Mouse (Mus musculus) CH12.LX (cell line): ENCODE data around the gene Gm17334. TPM values are rescaled to one million over a fixed set of nuclear protein-coding genes. Genes with fewer than 3 reads are reported as not detected.

ENCODE experiments used
- DNase-seq: peaks from one replicate; pipeline ENCODE4 v3.0.0-alpha.2; 2013; ENCODE audit errors: extremely low read depth
- H3K27ac ChIP-seq: 2 replicates; pipeline ENCODE4 v1.5.1; 2012; ENCODE audit warnings: low read depth, mild to moderate bottlenecking, control low read depth, moderate library complexity; ENCODE audit not compliant: insufficient read depth
- H3K27me3 ChIP-seq: replicated peaks from 2 replicates; pipeline ENCODE3; 2012; ENCODE audit warnings: inconsistent platforms
- H3K36me3 ChIP-seq, 2 experiments: replicated peaks in 1 of 2; 2 replicates each; pipeline versions ENCODE3 to v1.6.1; 2012; ENCODE audit warnings: inconsistent platforms in 1 of 2, low read length in 1 of 2, mild to moderate bottlenecking in 1 of 2, mixed read lengths in 1 of 2, moderate library complexity in 1 of 2; ENCODE audit not compliant: control insufficient read depth in 1 of 2, insufficient read depth in 1 of 2
- H3K4me1 ChIP-seq, 2 experiments: 2 replicates each; pipeline ENCODE4 v1.6.1; 2012; ENCODE audit warnings: inconsistent platforms in 1 of 2, moderate library complexity in 1 of 2; ENCODE audit not compliant: insufficient read depth in 2 of 2, control insufficient read depth in 1 of 2
- H3K4me2 ChIP-seq: 2 replicates; pipeline ENCODE4 v1.6.1; 2012; ENCODE audit warnings: low read depth, mild to moderate bottlenecking, control low read depth; ENCODE audit not compliant: poor library complexity, insufficient read depth, severe bottlenecking
- H3K4me3 ChIP-seq, 3 experiments: fragments of 150-350 bp in 1 of 3; sonication (generic) in 1 of 3; replicated peaks in 1 of 3; 2 replicates each; pipeline versions ENCODE3 to v1.5.1; 2011 to 2012; ENCODE audit warnings: low read depth in 2 of 3, low read length in 2 of 3, mild to moderate bottlenecking in 2 of 3, moderate library complexity in 2 of 3, control low read depth in 1 of 3, improper control_type of control experiment in 1 of 3, inconsistent platforms in 1 of 3, mixed read lengths in 1 of 3; ENCODE audit not compliant: poor library complexity in 1 of 3
- H3K79me2 ChIP-seq: replicated peaks from 2 replicates; pipeline ENCODE4 v1.6.1; 2012; ENCODE audit warnings: mild to moderate bottlenecking, moderate library complexity; ENCODE audit not compliant: control insufficient read depth, poor library complexity, insufficient read depth, severe bottlenecking; ENCODE audit errors: extremely low read depth
- H3K9ac ChIP-seq: 2 replicates; pipeline ENCODE4 v1.6.1; 2012; ENCODE audit warnings: low read depth, mild to moderate bottlenecking, control low read depth, moderate library complexity; ENCODE audit not compliant: insufficient read depth
- H3K9me3 ChIP-seq: replicated peaks from 2 replicates; pipeline ENCODE3; 2012; ENCODE audit warnings: low read length, inconsistent platforms, mixed read lengths
- BHLHE40 ChIP-seq: IDR thresholded peaks from 2 replicates; pipeline ENCODE4 v1.6.1; 2011; ENCODE audit warnings: mild to moderate bottlenecking, low read depth, low read length, improper control_type of control experiment
- CHD1 ChIP-seq: IDR thresholded peaks from 2 replicates; pipeline ENCODE4 v1.6.1; 2012; ENCODE audit warnings: low read depth, low read length, improper control_type of control experiment, inconsistent platforms
- CHD2 ChIP-seq: IDR thresholded peaks from 2 replicates; pipeline ENCODE4 v1.6.1; 2011; ENCODE audit warnings: low read length, improper control_type of control experiment
- CTCF ChIP-seq, 2 experiments: IDR thresholded peaks in 1 of 2; conservative IDR thresholded peaks in 1 of 2; 2 replicates each; pipeline ENCODE4 v1.5.1; 2011 to 2012; ENCODE audit warnings: low read depth in 2 of 2, low read length in 2 of 2, improper control_type of control experiment in 1 of 2, inconsistent platforms in 1 of 2, mild to moderate bottlenecking in 1 of 2, moderate library complexity in 1 of 2
- E2F4 ChIP-seq: IDR thresholded peaks from 2 replicates; pipeline ENCODE4 v1.6.1; 2011; ENCODE audit warnings: low read depth, low read length, improper control_type of control experiment; ENCODE audit not compliant: insufficient replicate concordance
- ELF1 ChIP-seq: IDR thresholded peaks from 2 replicates; pipeline ENCODE4 v1.6.1; 2014; ENCODE audit warnings: low read depth, mild to moderate bottlenecking, inconsistent platforms, low read length, improper control_type of control experiment
- EP300 ChIP-seq: IDR thresholded peaks from 2 replicates; pipeline ENCODE4 v1.6.1; 2011; ENCODE audit warnings: low read length, improper control_type of control experiment
- ETS1 ChIP-seq: conservative IDR thresholded peaks from 2 replicates; pipeline ENCODE4 v1.6.1; 2012; ENCODE audit warnings: low read depth, mild to moderate bottlenecking, inconsistent platforms, low read length, improper control_type of control experiment, moderate library complexity
- GABPA ChIP-seq: IDR thresholded peaks from 2 replicates; pipeline ENCODE4 v1.6.1; 2012; ENCODE audit warnings: low read depth, low read length, improper control_type of control experiment, inconsistent platforms; ENCODE audit not compliant: insufficient replicate concordance
- HCFC1 ChIP-seq: IDR thresholded peaks from 2 replicates; pipeline ENCODE4 v1.6.1; 2012; ENCODE audit warnings: low read depth, mild to moderate bottlenecking, inconsistent platforms, low read length, improper control_type of control experiment
- IRF4 ChIP-seq: IDR thresholded peaks from 2 replicates; pipeline ENCODE4 v1.6.1; 2014; ENCODE audit warnings: low read depth, mild to moderate bottlenecking, inconsistent platforms, low read length, improper control_type of control experiment
- JUND ChIP-seq: conservative IDR thresholded peaks from 2 replicates; pipeline ENCODE4 v1.6.1; 2011; ENCODE audit warnings: low read depth, low read length, improper control_type of control experiment
- KAT2A ChIP-seq: IDR thresholded peaks from 2 replicates; pipeline ENCODE4 v1.6.1; 2012; ENCODE audit warnings: low read length, improper control_type of control experiment, inconsistent platforms; ENCODE audit not compliant: insufficient replicate concordance
- MAX ChIP-seq: IDR thresholded peaks from 2 replicates; pipeline ENCODE4 v1.6.1; 2011; ENCODE audit warnings: low read length, improper control_type of control experiment
- MAZ ChIP-seq: IDR thresholded peaks from 2 replicates; pipeline ENCODE4 v1.6.1; 2012; ENCODE audit warnings: low read depth, mild to moderate bottlenecking, inconsistent platforms, low read length, improper control_type of control experiment, moderate library complexity
- MEF2A ChIP-seq: IDR thresholded peaks from 2 replicates; pipeline ENCODE4 v1.6.1; 2014; ENCODE audit warnings: low read depth, mild to moderate bottlenecking, inconsistent platforms, low read length, improper control_type of control experiment, borderline replicate concordance
- MXI1 ChIP-seq: IDR thresholded peaks from 2 replicates; pipeline ENCODE4 v1.6.1; 2011; ENCODE audit warnings: mild to moderate bottlenecking, low read depth, low read length, improper control_type of control experiment
- MYC ChIP-seq: IDR thresholded peaks from 2 replicates; pipeline ENCODE4 v1.6.1; 2011; ENCODE audit warnings: low read depth, mild to moderate bottlenecking, improper control_type of control experiment, low read length
- NELFE ChIP-seq: IDR thresholded peaks from 2 replicates; pipeline ENCODE4 v1.6.1; 2011; ENCODE audit warnings: low read depth, low read length, improper control_type of control experiment
- PAX5 ChIP-seq: IDR thresholded peaks from 2 replicates; pipeline ENCODE4 v1.6.1; 2012; ENCODE audit warnings: low read length, inconsistent platforms, mixed read lengths
- POLR2A ChIP-seq: IDR thresholded peaks from 2 replicates; pipeline ENCODE4 v1.6.1; 2011; ENCODE audit warnings: low read depth, mild to moderate bottlenecking, improper control_type of control experiment, low read length
- POLR2AphosphoS2 ChIP-seq: IDR thresholded peaks from 2 replicates; pipeline ENCODE4 v1.6.1; 2011; ENCODE audit warnings: low read depth, low read length, improper control_type of control experiment
- RCOR1 ChIP-seq: conservative IDR thresholded peaks from 2 replicates; pipeline ENCODE4 v1.6.1; 2012; ENCODE audit warnings: low read depth, mild to moderate bottlenecking, inconsistent platforms, low read length, improper control_type of control experiment
- SIN3A ChIP-seq: IDR thresholded peaks from 2 replicates; pipeline ENCODE4 v1.6.1; 2012; ENCODE audit warnings: low read length, improper control_type of control experiment, inconsistent platforms
- SMC3 ChIP-seq: IDR thresholded peaks from 2 replicates; pipeline ENCODE4 v1.6.1; 2011; ENCODE audit warnings: low read depth, low read length, improper control_type of control experiment
- TBP ChIP-seq: conservative IDR thresholded peaks from 2 replicates; pipeline ENCODE4 v1.6.1; 2011; ENCODE audit warnings: low read depth, low read length, improper control_type of control experiment
- UBTF ChIP-seq: IDR thresholded peaks from 2 replicates; pipeline ENCODE4 v1.6.1; 2012; ENCODE audit warnings: low read depth, mild to moderate bottlenecking, inconsistent platforms, low read length, improper control_type of control experiment, moderate library complexity
- USF1 ChIP-seq: IDR thresholded peaks from 2 replicates; pipeline ENCODE4 v1.6.1; 2014; ENCODE audit warnings: low read depth, mild to moderate bottlenecking, inconsistent platforms, low read length, improper control_type of control experiment
- ZC3H11A ChIP-seq: IDR thresholded peaks from 2 replicates; pipeline ENCODE4 v1.6.1; 2012; ENCODE audit warnings: low read depth, mild to moderate bottlenecking, inconsistent platforms, low read length, improper control_type of control experiment
- dilution Hi-C: fragments of 300-500 bp; cut with MboI; formaldehyde crosslinking; loops from 2 replicates; pipeline ENCODE4 v1.14.3; 2020; ENCODE audit warnings: low sequenced_read_pairs; ENCODE audit not compliant: extremely low pct_unique_long_range_greater_than_20kb, extremely low pct_ligation_motif_present
- in situ Hi-C: fragments of 300-500 bp; cut with MboI; formaldehyde crosslinking; loops from 3 replicates; pipeline ENCODE4 v1.14.3; 2019; ENCODE audit warnings: low sequenced_read_pairs, low pct_ligation_motif_present, low pct_unique_long_range_greater_than_20kb, mixed read lengths
- polyA plus RNA-seq: library from polyadenylated mRNA; unstranded; fragments of >175 nt; gene quantifications from 2 replicates; pipeline ENCODE4 v1.2.1, GENCODE M21; 2012; ENCODE audit warnings: low read depth; ENCODE audit not compliant: insufficient read length
- total RNA-seq, 2 experiments: library from RNA; depleted of rRNA; stranded (reverse); fragments of 300-350 nt in 1 of 2; fragments of >200 nt in 1 of 2; gene quantifications; 2 replicates each; pipeline ENCODE4 v1.2.3; 2012 to 2014

Gm17334 gene
- total and polyA plus RNA-seq, 3 experiments, result 0.47 to 0.72 TPM; not detected in 1

GRCm38 (mm10) chr11:53735682-53736245 is 37.2 kb downstream of the Gm17334 start (continued):
- TF ChIP-seq MYC, result peak; percentile 91
- no peak for TF ChIP-seq USF1
- TF ChIP-seq UBTF, result no peak
- peak; percentile 92 for TF ChIP-seq MAX
- peak; percentile 98 to 99 for TF ChIP-seq CTCF (conservative IDR thresholded peaks at IDR 0.05 in 1 of 2, IDR thresholded peaks at IDR 0.05 in 1 of 2; ENCODE audit: low read depth in 2 of 2, low read length in 2 of 2)
- no peak; the same call in 1 of the 2 replicates for TF ChIP-seq IRF4
- peak; percentile 66 for TF ChIP-seq POLR2A
- peak; percentile 80 for TF ChIP-seq SMC3
- no peak; the same call in 1 of the 2 replicates for TF ChIP-seq TBP
- TF ChIP-seq NELFE, result peak; percentile 73
- TF ChIP-seq MEF2A, result peak; percentile 26; the same call in 1 of the 2 replicates
- TF ChIP-seq MXI1, result peak; percentile 85; the same call in 1 of the 2 replicates
- no peak for TF ChIP-seq EP300
- no peak for TF ChIP-seq PAX5
- TF ChIP-seq HCFC1, result no peak
- TF ChIP-seq, all 38 proteins: peak for 14

GRCm38 (mm10) chr11:53734970-53735681 is 37.9 kb downstream of the Gm17334 start:
- peak overlapping the region; percentile 54 for H3K27ac ChIP-seq
- H3K9me3 ChIP-seq, result no peaks in the 10 kb centered on the region
- peak overlapping the region; percentile 76 for H3K4me2 ChIP-seq
- no peaks in the 10 kb centered on the region for H3K36me3 ChIP-seq
- H3K4me3 ChIP-seq, result peak overlapping the region; percentile 7 to 43 (median 29)
- peak; percentile 89 for DNase-seq
- H3K27me3 ChIP-seq, result no peaks in the 10 kb centered on the region
- in situ Hi-C loops (loop anchor here (5.0 kb wide), 2 partner anchors 148 to 268 kb away; no protein-coding TSS in a partner anchor), dilution Hi-C loops (no loop called here)
- peaks cover 8 to 35% of the 10 kb centered on the region in 2 experiments for H3K4me1 ChIP-seq
- H3K79me2 ChIP-seq, result no peaks in the 10 kb centered on the region
- peak; percentile 73 for TF ChIP-seq TBP
- TF ChIP-seq SIN3A, result peak; percentile 50; the same call in 1 of the 2 replicates
- TF ChIP-seq JUND, result 0 out of 2 replicates have a peak, but pooled peaks have one; percentile 3
- peak; percentile 80; the same call in 1 of the 2 replicates for TF ChIP-seq CHD2
- no peak for TF ChIP-seq GABPA
- TF ChIP-seq MEF2A, result peak; percentile 67; the same call in 1 of the 2 replicates
- no peak for TF ChIP-seq RCOR1
- no peak for TF ChIP-seq POLR2AphosphoS2
- peak; percentile 51 for TF ChIP-seq NELFE
- TF ChIP-seq IRF4, result peak; percentile 33; the same call in 1 of the 2 replicates
- peak; percentile 69; the same call in 1 of the 2 replicates for TF ChIP-seq ELF1
- TF ChIP-seq ZC3H11A, result no peak
- peak; percentile 45 for TF ChIP-seq BHLHE40
- TF ChIP-seq CHD1, result 0 out of 2 replicates have a peak, but pooled peaks have one; percentile 51
- peak; percentile 3 for TF ChIP-seq MXI1
- TF ChIP-seq ETS1, result peak; percentile 60
- no peak for TF ChIP-seq E2F4
- TF ChIP-seq MAZ, result 0 out of 2 replicates have a peak, but pooled peaks have one; percentile 51
- TF ChIP-seq KAT2A, result 0 out of 2 replicates have a peak, but pooled peaks have one; percentile 40
- TF ChIP-seq, all 38 proteins: peak for 14
- peak overlapping the region; percentile 41 for H3K9ac ChIP-seq
